Mouse (Mus musculus) stomach, postnatal 0 days (tissue): ENCODE data around the gene Slu7. TPM values are rescaled to one million over a fixed set of nuclear protein-coding genes. Genes with fewer than 3 reads are reported as not detected.

Source experiments
- ATAC-seq: fragments of 200-750 bp; cut with Nextera tagmentation; 2 replicates; pipeline ENCODE4 v1.8.0; 2017; ENCODE audit not compliant: low FRiP score, low TSS enrichment
- DNase-seq: peaks from one replicate; pipeline ENCODE4 v3.0.0-alpha.2; 2016; ENCODE audit warnings: low spot score
- H3K27ac ChIP-seq: fragments of 300-500 bp; sonication (generic); replicated peaks from 2 replicates; pipeline ENCODE4 v1.5.1; 2014; ENCODE audit warnings: mild to moderate bottlenecking, control low read depth
- H3K27me3 ChIP-seq: fragments of 300-500 bp; sonication (generic); 2 replicates; pipeline ENCODE4 v1.6.1; 2014; ENCODE audit warnings: low read length; ENCODE audit not compliant: control insufficient read depth, insufficient read depth
- H3K36me3 ChIP-seq: fragments of 300-500 bp; sonication (generic); 2 replicates; pipeline ENCODE4 v1.6.1; 2014; ENCODE audit warnings: low read length, mixed read lengths; ENCODE audit not compliant: control insufficient read depth, insufficient read depth
- H3K4me1 ChIP-seq: fragments of 300-500 bp; sonication (generic); replicated peaks from 2 replicates; pipeline ENCODE4 v1.6.1; 2014; ENCODE audit warnings: antibody characterized with exemption; ENCODE audit not compliant: control insufficient read depth, insufficient read depth
- H3K4me2 ChIP-seq: fragments of 300-500 bp; sonication (generic); replicated peaks from 2 replicates; pipeline ENCODE4 v1.6.1; 2014; ENCODE audit warnings: low read depth, mild to moderate bottlenecking, control low read depth, moderate library complexity
- H3K4me3 ChIP-seq: fragments of 300-500 bp; sonication (generic); 2 replicates; pipeline ENCODE4 v1.5.1; 2014; ENCODE audit warnings: low read depth, low read length, control low read depth
- H3K9ac ChIP-seq: fragments of 300-500 bp; sonication (generic); 2 replicates; pipeline ENCODE4 v1.6.1; 2014; ENCODE audit warnings: mild to moderate bottlenecking, low read length, control low read depth, mixed read lengths
- H3K9me3 ChIP-seq: fragments of 300-500 bp; sonication (generic); 2 replicates; pipeline ENCODE4 v1.6.1; 2016; ENCODE audit warnings: low read length; ENCODE audit not compliant: control insufficient read depth
- CTCF ChIP-seq: IDR thresholded peaks from 2 replicates; pipeline ENCODE4 v1.5.1; 2016; ENCODE audit warnings: antibody characterized with exemption, low read depth, mild to moderate bottlenecking, moderate library complexity
- EP300 ChIP-seq: optimal IDR thresholded peaks from 2 replicates; pipeline ENCODE3; 2016; ENCODE audit warnings: antibody characterized with exemption
- WGBS: fragments of 180-500 bp; shearing (Covaris S2); extraction: QIAGEN DNeasy Blood & Tissue Kit; methylation state at CpG from one replicate; pipeline ENCODE4 v1.1.7; 2014; 5-methylcytosine and 5-hydroxymethylcytosine counted together
- polyA plus RNA-seq: library from polyadenylated mRNA; unstranded; fragments of >200 nt; fragmentation: Nextera tagmentation; extraction: Ambion mirVana; gene quantifications from 2 replicates; pipeline ENCODE4 v1.2.1, GENCODE M21; 2015

The Slu7 gene
- polyA plus RNA-seq, 1 experiment from 2014 or later: 38.1 TPM

- no peaks in the 10 kb centered on the region for H3K27me3 ChIP-seq
- no peak overlapping the region for H3K4me2 ChIP-seq
- TF ChIP-seq CTCF (no peak), EP300 (no peak)
- H3K9ac ChIP-seq: no peak overlapping the region
- peak overlapping the region; percentile 63 for H3K27ac ChIP-seq
- ATAC-seq (peak; percentile 41; the same call in 1 of the 2 replicates), DNase-seq (no peak)
- H3K36me3 ChIP-seq: no peaks in the 10 kb centered on the region
- WGBS: 40% methylated on average over 6 of the region's 6 CpGs
- no peaks in the 10 kb centered on the region for H3K4me1 ChIP-seq
- H3K4me3 ChIP-seq: no peak overlapping the region
- no peaks in the 10 kb centered on the region for H3K9me3 ChIP-seq
Measured at GRCm38 (mm10) chr11:43483122-43483792, 49.7 kb downstream of the Slu7 start.

DNA sequence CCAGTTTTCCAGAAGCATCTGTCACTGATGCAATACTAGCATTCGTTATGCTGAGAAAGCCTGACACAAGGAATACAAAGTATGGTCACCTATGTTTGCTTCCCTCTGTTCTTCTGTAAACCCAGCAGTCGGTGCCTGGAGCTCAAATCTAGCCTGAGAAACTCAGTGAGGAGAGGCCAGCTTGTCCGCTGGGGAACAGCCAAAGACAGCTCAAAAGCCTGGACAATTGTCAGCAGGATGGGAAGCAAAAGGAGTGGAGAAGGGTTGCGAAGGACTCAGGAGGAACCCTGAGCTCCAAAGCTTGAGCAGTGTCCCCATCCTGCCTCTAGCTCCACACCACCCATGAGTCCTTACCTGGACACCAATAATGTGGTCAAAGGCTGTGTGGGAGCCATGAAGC is 50.5 kb downstream of the Slu7 start:
- Histone ChIP-seq H3K4me3 (no peak overlapping the region), H3K36me3 (no peaks in the 10 kb centered on the region), H3K4me1 (no peaks in the 10 kb centered on the region), H3K9ac (no peak overlapping the region), H3K4me2 (no peak overlapping the region), H3K27me3 (no peaks in the 10 kb centered on the region), H3K27ac (peak overlapping the region; percentile 31), H3K9me3 (no peaks in the 10 kb centered on the region)
- TF ChIP-seq CTCF (no peak), EP300 (no peak)
- WGBS: 46% methylated on average over 4 of the region's 4 CpGs
- DNase-seq: no peak
- ATAC-seq: no peak

- DNase-seq (no peak), ATAC-seq (no peak)
- H3K9ac ChIP-seq: no peak overlapping the region
- H3K36me3 ChIP-seq: no peaks in the 10 kb centered on the region
- 55% methylated on average over 11 of the region's 11 CpGs for WGBS
- no peaks in the 10 kb centered on the region for H3K9me3 ChIP-seq
- no peak overlapping the region for H3K4me3 ChIP-seq
- H3K4me2 ChIP-seq: no peak overlapping the region
- no peak for TF ChIP-seq CTCF
- no peak for TF ChIP-seq EP300
- no peaks in the 10 kb centered on the region for H3K4me1 ChIP-seq
- H3K27ac ChIP-seq: no peak overlapping the region
- no peaks in the 10 kb centered on the region for H3K27me3 ChIP-seq
Measured at GRCm38 (mm10) chr11:43484652-43485051, 51.1 kb downstream of the Slu7 start.

DNA sequence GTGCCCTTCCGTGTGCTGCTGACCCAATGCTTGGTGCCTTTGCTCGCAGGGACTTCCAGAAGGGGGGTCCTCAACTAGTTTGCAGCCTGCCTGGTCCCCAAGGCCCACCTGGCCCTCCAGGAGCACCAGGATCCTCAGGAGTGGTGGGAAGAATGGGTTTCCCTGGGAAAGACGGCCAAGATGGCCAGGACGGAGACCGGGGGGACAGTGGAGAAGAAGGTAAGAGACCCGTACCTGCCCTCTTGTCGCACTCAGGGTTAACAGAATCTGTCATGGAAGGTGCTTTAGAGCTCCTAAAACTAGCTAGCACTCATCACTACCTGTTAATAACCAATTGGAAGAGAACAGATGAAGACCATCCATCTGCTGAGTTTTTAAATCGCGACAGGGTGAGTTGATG is 52.3 kb downstream of the Slu7 start:
- DNase-seq (no peak), ATAC-seq (no peak)
- Histone ChIP-seq H3K9ac (no peak overlapping the region), H3K4me2 (no peak overlapping the region), H3K27ac (no peak overlapping the region), H3K4me3 (no peak overlapping the region), H3K27me3 (no peaks in the 10 kb centered on the region), H3K36me3 (no peaks in the 10 kb centered on the region), H3K4me1 (no peaks in the 10 kb centered on the region), H3K9me3 (no peaks in the 10 kb centered on the region)
- TF ChIP-seq CTCF (no peak), EP300 (no peak)
- WGBS: 82% methylated on average over 9 of the region's 9 CpGs

DNA sequence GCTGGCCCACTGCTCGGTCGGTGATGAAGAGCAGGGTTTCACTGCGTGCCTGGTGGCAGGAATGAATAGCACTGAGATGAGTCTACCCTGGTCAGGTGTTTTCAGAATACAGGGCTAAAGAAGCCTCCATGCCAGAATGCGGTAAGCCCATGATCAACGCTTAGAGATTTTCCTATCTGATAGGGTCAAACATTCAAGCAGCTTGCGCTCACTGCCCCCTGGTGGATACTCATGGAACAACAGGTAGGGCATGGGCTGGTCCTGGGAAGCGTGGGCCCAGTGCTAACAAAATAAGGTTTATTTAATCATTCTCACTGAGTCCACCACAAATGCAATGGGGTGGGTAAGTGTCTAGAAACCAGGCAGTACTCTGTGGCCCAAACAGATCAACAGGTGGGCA is 59.1 kb downstream of the Slu7 start:
- TF ChIP-seq CTCF: peak; percentile 97
- no peak for TF ChIP-seq EP300
- Histone ChIP-seq H3K4me1 (no peaks in the 10 kb centered on the region), H3K4me2 (no peak overlapping the region), H3K9ac (no peak overlapping the region), H3K27ac (no peak overlapping the region), H3K36me3 (no peaks in the 10 kb centered on the region), H3K9me3 (no peaks in the 10 kb centered on the region), H3K27me3 (no peaks in the 10 kb centered on the region), H3K4me3 (no peak overlapping the region)
- ATAC-seq (peak; percentile 63; the same call in 1 of the 2 replicates), DNase-seq (peak; percentile 76)
- WGBS: 31% methylated on average over 7 of the region's 7 CpGs

GRCm38 (mm10) chr11:43493815-43494409 is 60.4 kb downstream of the Slu7 start:
- Histone ChIP-seq H3K4me3 (no peak overlapping the region), H3K4me1 (no peaks in the 10 kb centered on the region), H3K9me3 (no peaks in the 10 kb centered on the region), H3K9ac (0 out of 2 replicates have a peak overlapping the region, but pooled peaks have one; percentile 4), H3K36me3 (no peaks in the 10 kb centered on the region), H3K4me2 (no peak overlapping the region), H3K27ac (no peak overlapping the region), H3K27me3 (no peaks in the 10 kb centered on the region)
- DNase-seq (peak; percentile 71), ATAC-seq (peak; percentile 55; the same call in 1 of the 2 replicates)
- 20% methylated on average over 6 of the region's 6 CpGs for WGBS
- TF ChIP-seq CTCF (peak; percentile 90), EP300 (no peak)
